Mouse (Mus musculus) brain, adult 10 weeks (tissue): ENCODE results near the gene Sf3b3. TPM values are rescaled to one million over a fixed set of nuclear protein-coding genes. Genes with fewer than 3 reads are reported as not detected.

Source experiments
- polyA plus RNA-seq: library from polyadenylated mRNA; stranded (reverse); fragments of 350-450 nt; fragmentation: Illumina TruSeq; extraction: RNeasy Lipid Tissue Mini Kit (QIAGEN cat#74804); gene quantifications from one replicate; pipeline ENCODE4 v1.2.3, GENCODE M21; 2015; ENCODE audit warnings: low read depth, low replicate concordance

Sf3b3 gene
- polyA plus RNA-seq: 40.0 TPM

DNA sequence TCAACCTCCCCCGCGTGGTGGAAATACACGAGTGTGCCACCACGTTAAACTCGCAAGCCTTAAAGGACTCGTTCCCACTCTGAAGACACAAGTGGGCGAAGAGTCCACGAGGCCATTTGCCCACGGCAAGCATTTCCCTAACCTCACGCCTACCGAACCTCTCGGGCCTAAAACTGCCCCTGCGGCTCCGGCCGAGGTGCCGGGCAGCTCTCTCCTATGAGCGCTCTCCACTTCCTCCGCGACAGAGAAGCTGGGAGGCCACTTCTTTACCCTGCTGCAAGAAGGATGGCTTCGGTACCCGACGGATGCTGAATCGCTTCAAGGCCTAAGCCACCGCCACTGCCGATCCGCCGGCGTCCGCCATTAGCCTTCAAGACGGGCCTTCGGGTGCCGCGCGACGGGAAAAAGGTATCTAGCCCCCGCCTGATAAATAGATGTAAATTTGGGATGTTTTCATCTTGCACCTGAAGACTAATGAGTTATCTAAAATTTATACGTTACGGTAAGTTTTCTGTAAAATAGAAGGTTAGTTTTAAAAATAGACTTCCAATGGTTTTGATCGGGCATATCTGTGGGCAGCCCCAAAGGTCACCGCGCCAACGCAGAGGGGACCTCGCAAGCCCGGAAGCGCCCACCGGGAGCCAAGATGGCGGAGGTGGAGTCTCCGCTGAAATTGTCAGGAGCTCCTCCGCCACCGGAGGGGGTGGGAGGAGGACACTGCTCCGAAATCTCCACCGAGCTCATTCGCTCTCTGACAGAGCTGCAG, at the start of gene Sf3b3, which contains the start of gene Cog4:
Gene Sf3b3 (minus strand): TSS at position 383 of the 766 bp plus-strand sequence.
Gene Cog4 (plus strand): TSS at position 196 of the 766 bp plus-strand sequence.

GRCm38 (mm10) chr8:110805669-110806068, 40.9 kb downstream of the Sf3b3 start, which contains the start of gene Il34:
TSS of gene Il34 (minus strand) at chr8:110805924.

Other genes starting within 250 kb of the Sf3b3 start
- 17.6 TPM for gene Vac14, start 228.2 kb downstream of the Sf3b3 start, polyA plus RNA-seq
- 105 TPM for gene Mtss1l, start 125.3 kb downstream of the Sf3b3 start, polyA plus RNA-seq
- 92.1 TPM for gene Il34, start 40.9 kb downstream of the Sf3b3 start, polyA plus RNA-seq
- 42.8 TPM for gene Cog4, start 187 bp downstream of the Sf3b3 start, polyA plus RNA-seq
- 10.2 TPM for gene Fuk, start 55.7 kb upstream of the Sf3b3 start, polyA plus RNA-seq
- gene St3gal2, start 73.1 kb upstream of the Sf3b3 start, polyA plus RNA-seq: 55.0 TPM
- gene Ddx19a, start 151.0 kb upstream of the Sf3b3 start, polyA plus RNA-seq: 26.1 TPM
- gene Ddx19b, start 185.0 kb upstream of the Sf3b3 start, polyA plus RNA-seq: 14.5 TPM
- gene Aars, start 186.4 kb upstream of the Sf3b3 start, polyA plus RNA-seq: 67.3 TPM
- gene Exosc6, start 209.6 kb upstream of the Sf3b3 start, polyA plus RNA-seq: not detected
- gene Clec18a, start 245.6 kb upstream of the Sf3b3 start, polyA plus RNA-seq: 4.3 TPM
- gene Pdpr, start 247.8 kb upstream of the Sf3b3 start, polyA plus RNA-seq: 16.4 TPM